ENCODE assay signal across 17 mouse cellular contexts in genomic region chr9:102497089-102497690, GRCm38 (mm10). TPM values are rescaled to one million over a fixed set of nuclear protein-coding genes. Genes with fewer than 3 reads are reported as not detected.
A peak's percentile ranks its signal among the peaks of the same experiment; 100 is the strongest.
DNase-seq lines count a peak whose midpoint lies in the region; ATAC-seq and TF ChIP-seq lines count a peak whose summit lies in the region.
"Had no signal": no experiment of that assay in that cellular context is flagged by ENCODE, and none has a peak within 500 bp of the region (broad histone marks: within the 10 kb centered on the region; RNA-seq: fewer than 3 reads in every experiment).

No protein-coding gene starts in this region.

- peaks cover 2% of the 10 kb centered on the region; the same call in 1 of the 2 replicates for H3K27me3 ChIP-seq in heart, embryonic 14.5 days (ENCODE audit: control insufficient read depth, insufficient read depth, low read length)
- peaks cover 45% of the 10 kb centered on the region for H3K27me3 ChIP-seq in heart, embryonic 10.5 days (ENCODE audit: insufficient read depth, poor library complexity, severe bottlenecking)
- H3K27me3 ChIP-seq in liver, postnatal 0 days (ENCODE audit: insufficient read depth, low read length): no peaks in the 10 kb centered on the region

- no peak for TF ChIP-seq EP300 in liver, postnatal 0 days (IDR thresholded peaks at IDR 0.05; ENCODE audit: low read depth)

- no peaks in the 10 kb centered on the region for H3K9me3 ChIP-seq in heart, embryonic 14.5 days (ENCODE audit: control insufficient read depth, low read length)
- H3K9me3 ChIP-seq in heart, embryonic 10.5 days: no peaks in the 10 kb centered on the region
- no peaks in the 10 kb centered on the region for H3K9me3 ChIP-seq in liver, postnatal 0 days (ENCODE audit: low read length)
- H3K9me3 ChIP-seq: forebrain, embryonic 10.5 days; hindbrain, embryonic 10.5 days; midbrain, embryonic 10.5 days had no signal

- WGBS in heart, embryonic 14.5 days: 76% methylated on average over 9 of the region's 9 CpGs
- 84% methylated on average over 9 of the region's 9 CpGs for WGBS in heart, embryonic 10.5 days
- whole genome bisulfite sequencing in liver, postnatal 0 days (ENCODE audit: insufficient replicate concordance): 75% methylated on average over 9 of the region's 9 CpGs

- DNase-seq in heart, embryonic 10.5 days (ENCODE audit: low spot score): no peak
- DNase-seq in layer of hippocampus, adult 2 months (ENCODE audit: low spot score in 2 of 2): no peak
- no peak for DNase-seq in layer of hippocampus, adult 11-12 months (ENCODE audit: low spot score)
- peak; percentile 42 for DNase-seq in adrenal gland, postnatal 25 days
- peak; percentile 40 for DNase-seq in heart, postnatal 4 days
- no peak for DNase-seq in lung, postnatal 25 days (ENCODE audit: low spot score)
- DNase-seq in liver, postnatal 0 days: no peak
- DNase-seq: cerebellum, adult 8-10 months; liver; lung, adult 18-20 months; thymus, adult 18-20 months had no signal

- H3K9ac ChIP-seq in heart, embryonic 14.5 days (ENCODE audit: low read length): no peak overlapping the region
- H3K9ac ChIP-seq in liver, postnatal 0 days (replicated peaks): no peak overlapping the region

- peaks cover 25 to 26% of the 10 kb centered on the region in 2 experiments for H3K4me1 ChIP-seq in heart, embryonic 14.5 days (ENCODE audit: control insufficient read depth in 2 of 2, insufficient read depth in 2 of 2, low read length in 2 of 2)
- H3K4me1 ChIP-seq in heart, embryonic 10.5 days: peaks cover 25% of the 10 kb centered on the region
- no peaks in the 10 kb centered on the region for H3K4me1 ChIP-seq in liver, postnatal 0 days (ENCODE audit: insufficient read depth)

- peak overlapping the region; percentile 86 to 87 for H3K27ac ChIP-seq in heart, embryonic 14.5 days (replicated peaks in 1 of 2; ENCODE audit: control insufficient read depth in 1 of 2, insufficient read depth in 1 of 2, low read depth in 2 of 2, low read length in 2 of 2)
- H3K27ac ChIP-seq in heart, embryonic 10.5 days: no peak overlapping the region
- peak overlapping the region; percentile 71 for H3K27ac ChIP-seq in layer of hippocampus, adult 2 months
- H3K27ac ChIP-seq in liver, postnatal 0 days (ENCODE audit: low read depth): no peak overlapping the region
- H3K27ac ChIP-seq: forebrain, embryonic 10.5 days; hindbrain, embryonic 10.5 days; midbrain, embryonic 10.5 days had no signal

- H3K4me3 ChIP-seq in heart, embryonic 14.5 days (ENCODE audit: control insufficient read depth in 1 of 2, insufficient read depth in 1 of 2, low read depth in 1 of 2, low read length in 2 of 2): no peak overlapping the region
- H3K4me3 ChIP-seq in heart, embryonic 10.5 days: no peak overlapping the region
- H3K4me3 ChIP-seq in layer of hippocampus, adult 2 months: no peak overlapping the region
- no peak overlapping the region for H3K4me3 ChIP-seq in liver, postnatal 0 days (ENCODE audit: low read depth, low read length)
- H3K4me3 ChIP-seq: forebrain, embryonic 10.5 days; hindbrain, embryonic 10.5 days; midbrain, embryonic 10.5 days had no signal

- H3K4me2 ChIP-seq in heart, embryonic 14.5 days (ENCODE audit: low read length): no peak overlapping the region
- H3K4me2 ChIP-seq in liver, postnatal 0 days (ENCODE audit: low read depth, low read length): no peak overlapping the region

- TF ChIP-seq CTCF in layer of hippocampus, adult 2 months (conservative IDR thresholded peaks at IDR 0.05): no peak
- TF ChIP-seq CTCF in liver, postnatal 0 days (IDR thresholded peaks at IDR 0.05; ENCODE audit: low read depth): no peak

- no peak for ATAC-seq in heart, embryonic 14.5 days (ENCODE audit: insufficient number of reproducible peaks, insufficient read depth, low FRiP score, low read depth)
- no peak for ATAC-seq in liver, postnatal 0 days
- ATAC-seq: CD4-positive, CD25-positive, alpha-beta regulatory T cell, adult 4 months had no signal

- no peaks in the 10 kb centered on the region for H3K36me3 ChIP-seq in heart, embryonic 14.5 days (ENCODE audit: control insufficient read depth, insufficient read depth, low read length)
- no peaks in the 10 kb centered on the region for H3K36me3 ChIP-seq in heart, embryonic 10.5 days
- H3K36me3 ChIP-seq in liver, postnatal 0 days (replicated peaks; ENCODE audit: insufficient read depth, low read length): no peaks in the 10 kb centered on the region
- H3K36me3 ChIP-seq: forebrain, embryonic 10.5 days; G1E; hindbrain, embryonic 10.5 days; midbrain, embryonic 10.5 days had no signal

RNA-seq across cellular contexts. Expression of gene Ky, which starts 8.4 kb away (rescaled TPM):
- 1.7 and 1.9 TPM in 2 replicates for polyA plus RNA-seq in heart, embryonic 14.5 days (2014; fragmentation: Nextera tagmentation; extraction: Ambion mirVana)
- polyA plus RNA-seq in heart, embryonic 10.5 days (2016; fragmentation: Nextera tagmentation; extraction: Ambion mirVana): 0.21 and 1.1 TPM in 2 replicates
- 1 to 10 TPM; 3.0 to 5.2 TPM for total RNA-seq in layer of hippocampus, adult 2 months (2021)
- total RNA-seq in adrenal gland, postnatal 25 days (2021): 1.1 TPM in 1 of 2 replicates, not detected in the other
- 10 to 100 TPM in 1 of 2 experiments, 1 to 10 TPM in 1; 9.3 to 10.4 TPM for total RNA-seq in heart, postnatal 4 days (2021)
- polyA plus RNA-seq in liver, postnatal 0 days (2015; fragmentation: Nextera tagmentation; extraction: Ambion mirVana): not detected in 2 replicates
- polyA plus RNA-seq: G1E had no signal

Comparison
In these comparisons a context has a peak if more than half of its experiments do, and no peak if none do; other contexts are left out.
1. H3K27ac ChIP-seq: peak in heart, embryonic 14.5 days (2 of 2) and layer of hippocampus, adult 2 months (single experiment); none in heart, embryonic 10.5 days (single experiment) and liver, postnatal 0 days (single experiment).
2. DNase-seq: peak in adrenal gland, postnatal 25 days (single experiment) and heart, postnatal 4 days (single experiment); none in heart, embryonic 10.5 days (single experiment), layer of hippocampus, adult 2 months (0 of 2), layer of hippocampus, adult 11-12 months (single experiment), lung, postnatal 25 days (single experiment) and liver, postnatal 0 days (single experiment).